Mouse (Mus musculus) retina, embryonic 14.5 days (tissue): ENCODE data around the gene Mdga1.
A peak's percentile ranks its signal among the peaks of the same experiment; 100 is the strongest.

Experiments
- DNase-seq: peaks from one replicate; pipeline ENCODE4 v3.0.0-alpha.2; 2015; ENCODE audit warnings: low spot score

The Mdga1 gene

GRCm38 (mm10) chr17:29844949-29845348 is 124.9 kb downstream of the Mdga1 start:
- DNase-seq: no peak

GRCm38 (mm10) chr17:29843419-29844162 is 126.3 kb downstream of the Mdga1 start:
- no peak for DNase-seq

GRCm38 (mm10) chr17:29841781-29842690 is 127.9 kb downstream of the Mdga1 start:
- DNase-seq: peak; percentile 67

- DNase-seq: peak; percentile 71
These were observed 131.9 kb downstream of the Mdga1 start for GRCm38 (mm10) chr17:29838029-29838428.

GRCm38 (mm10) chr17:29837441-29837840 is 132.4 kb downstream of the Mdga1 start:
- no peak for DNase-seq

GRCm38 (mm10) chr17:29834768-29835167 is 135.1 kb downstream of the Mdga1 start:
- DNase-seq: no peak

- no peak for DNase-seq
These were observed 135.6 kb downstream of the Mdga1 start for GRCm38 (mm10) chr17:29834333-29834732.

- DNase-seq: no peak
These were observed 138.2 kb downstream of the Mdga1 start for GRCm38 (mm10) chr17:29831696-29832095.

- DNase-seq: no peak
These were observed 140.8 kb downstream of the Mdga1 start for GRCm38 (mm10) chr17:29829136-29829535.

GRCm38 (mm10) chr17:29827602-29828001 is 142.3 kb downstream of the Mdga1 start:
- no peak for DNase-seq

GRCm38 (mm10) chr17:29824512-29825120 is 145.3 kb downstream of the Mdga1 start:
- no peak for DNase-seq

GRCm38 (mm10) chr17:29824208-29824509 is 145.7 kb downstream of the Mdga1 start:
- no peak for DNase-seq

GRCm38 (mm10) chr17:29823439-29824207 is 146.3 kb downstream of the Mdga1 start:
- no peak for DNase-seq

GRCm38 (mm10) chr17:29819608-29820007 is 150.3 kb downstream of the Mdga1 start:
- no peak for DNase-seq

- no peak for DNase-seq
These were observed 150.9 kb downstream of the Mdga1 start for GRCm38 (mm10) chr17:29818989-29819388.

- peak; percentile 63 for DNase-seq
These were observed 151.5 kb downstream of the Mdga1 start for GRCm38 (mm10) chr17:29818264-29818945.

GRCm38 (mm10) chr17:29814758-29815157 is 155.1 kb downstream of the Mdga1 start:
- DNase-seq: no peak

GRCm38 (mm10) chr17:29813328-29813727 is 156.6 kb downstream of the Mdga1 start:
- no peak for DNase-seq

- no peak for DNase-seq
These were observed 166.3 kb downstream of the Mdga1 start for GRCm38 (mm10) chr17:29803545-29803944.

GRCm38 (mm10) chr17:29801358-29801757 is 168.5 kb downstream of the Mdga1 start:
- DNase-seq: peak; percentile 79

GRCm38 (mm10) chr17:29800096-29800455 is 169.8 kb downstream of the Mdga1 start:
- no peak for DNase-seq
